Mouse (Mus musculus) stomach, embryonic 14.5 days (tissue): Measurements from ENCODE around the gene H1foo. TPM values are rescaled to one million over a fixed set of nuclear protein-coding genes. Genes with fewer than 3 reads are reported as not detected.

Experiments used
- ATAC-seq: fragments of 200-750 bp; cut with Nextera tagmentation; 2 replicates; pipeline ENCODE4 v1.8.0; 2017; ENCODE audit warnings: low read depth, moderate TSS enrichment; ENCODE audit not compliant: insufficient number of reproducible peaks, insufficient read depth, low FRiP score
- H3K27ac ChIP-seq: fragments of 300-500 bp; sonication (generic); 2 replicates; pipeline ENCODE4 v1.5.1; 2014; ENCODE audit warnings: mild to moderate bottlenecking, low read length, moderate library complexity, mixed read lengths
- H3K27me3 ChIP-seq: fragments of 300-500 bp; sonication (generic); 2 replicates; pipeline ENCODE4 v1.6.1; 2014; ENCODE audit warnings: low read length, control low read depth, mixed read lengths; ENCODE audit not compliant: control insufficient read depth, insufficient read depth
- H3K36me3 ChIP-seq: fragments of 300-500 bp; sonication (generic); 2 replicates; pipeline ENCODE4 v1.6.1; 2014; ENCODE audit warnings: mild to moderate bottlenecking, control low read depth, low read length, moderate library complexity, mixed read lengths; ENCODE audit not compliant: control insufficient read depth, insufficient read depth
- H3K4me1 ChIP-seq: fragments of 300-500 bp; sonication (generic); 2 replicates; pipeline ENCODE4 v1.6.1; 2014; ENCODE audit warnings: low read length, control low read depth, mixed read lengths; ENCODE audit not compliant: control insufficient read depth, insufficient read depth
- H3K4me2 ChIP-seq: fragments of 300-500 bp; sonication (generic); replicated peaks from 2 replicates; pipeline ENCODE4 v1.6.1; 2014; ENCODE audit warnings: low read depth, low read length, control low read depth
- H3K4me3 ChIP-seq: fragments of 300-500 bp; sonication (generic); 2 replicates; pipeline ENCODE4 v1.5.1; 2014; ENCODE audit warnings: low read depth, low read length, control low read depth
- H3K9ac ChIP-seq: fragments of 300-500 bp; sonication (generic); replicated peaks from 2 replicates; pipeline ENCODE4 v1.6.1; 2014; ENCODE audit warnings: low read depth, mild to moderate bottlenecking, control low read depth, low read length, moderate library complexity, mixed read lengths
- H3K9me3 ChIP-seq: fragments of 300-500 bp; sonication (generic); 2 replicates; pipeline ENCODE4 v1.6.1; 2016; ENCODE audit warnings: low read depth, low read length, control low read depth; ENCODE audit not compliant: control insufficient read depth
- WGBS: fragments of 180-500 bp; shearing (Covaris S2); extraction: QIAGEN DNeasy Blood & Tissue Kit; methylation state at CpG from one replicate; pipeline ENCODE4 v1.1.7; 2014; 5-methylcytosine and 5-hydroxymethylcytosine counted together
- polyA plus RNA-seq: library from polyadenylated mRNA; unstranded; fragments of >200 nt; fragmentation: Nextera tagmentation; extraction: Ambion mirVana; gene quantifications from 2 replicates; pipeline ENCODE4 v1.2.1, GENCODE M21; 2014

H1foo gene
- polyA plus RNA-seq, 1 experiment from 2014 or later, result not detected

DNA sequence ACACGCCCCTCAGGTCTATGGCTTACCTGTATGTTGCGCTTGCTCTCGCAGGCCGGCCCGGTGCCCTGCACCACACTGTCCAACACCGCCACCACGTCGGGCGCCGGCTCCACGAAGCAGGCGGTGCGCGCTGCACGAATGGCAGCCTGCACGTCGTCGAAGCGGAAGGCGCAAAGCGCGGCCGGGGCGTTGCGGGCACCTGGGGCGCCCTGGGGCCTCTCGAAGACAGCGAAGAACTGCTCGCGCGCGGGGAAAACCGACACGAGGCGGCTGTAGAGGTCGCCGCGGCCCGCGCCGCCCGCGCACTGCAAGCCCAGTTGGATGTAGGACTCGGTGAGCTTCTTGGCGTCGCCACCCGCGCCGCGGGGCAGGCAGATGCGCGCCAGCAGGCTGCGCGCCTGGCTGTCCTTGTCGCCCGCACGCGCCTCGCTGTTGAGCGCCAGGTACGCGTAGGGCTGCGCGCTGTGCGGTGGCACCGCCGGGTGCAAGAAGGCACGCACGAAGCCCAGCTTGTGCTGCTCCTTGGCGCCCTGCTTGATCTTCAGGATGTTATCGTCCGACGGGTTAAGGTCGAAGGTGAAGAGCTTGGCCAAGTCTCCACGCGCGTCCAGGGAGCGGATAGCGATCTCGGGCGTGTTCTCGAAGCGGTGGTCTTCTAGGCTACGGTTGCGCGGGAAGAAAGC, 48.9 kb downstream of the H1foo start:
- H3K4me2 ChIP-seq, result peak overlapping the region; percentile 88
- peak overlapping the region; percentile 63 for H3K9ac ChIP-seq
- peaks cover 8% of the 10 kb centered on the region; the same call in 1 of the 2 replicates for H3K27me3 ChIP-seq
- ATAC-seq, result no peak
- H3K4me3 ChIP-seq, result peak overlapping the region; percentile 66
- 2% methylated on average over 86 of the region's 86 CpGs for WGBS
- peak overlapping the region; percentile 74; the same call in 1 of the 2 replicates for H3K27ac ChIP-seq
- peaks cover 54% of the 10 kb centered on the region for H3K4me1 ChIP-seq
- H3K9me3 ChIP-seq, result no peaks in the 10 kb centered on the region
- no peaks in the 10 kb centered on the region for H3K36me3 ChIP-seq

DNA sequence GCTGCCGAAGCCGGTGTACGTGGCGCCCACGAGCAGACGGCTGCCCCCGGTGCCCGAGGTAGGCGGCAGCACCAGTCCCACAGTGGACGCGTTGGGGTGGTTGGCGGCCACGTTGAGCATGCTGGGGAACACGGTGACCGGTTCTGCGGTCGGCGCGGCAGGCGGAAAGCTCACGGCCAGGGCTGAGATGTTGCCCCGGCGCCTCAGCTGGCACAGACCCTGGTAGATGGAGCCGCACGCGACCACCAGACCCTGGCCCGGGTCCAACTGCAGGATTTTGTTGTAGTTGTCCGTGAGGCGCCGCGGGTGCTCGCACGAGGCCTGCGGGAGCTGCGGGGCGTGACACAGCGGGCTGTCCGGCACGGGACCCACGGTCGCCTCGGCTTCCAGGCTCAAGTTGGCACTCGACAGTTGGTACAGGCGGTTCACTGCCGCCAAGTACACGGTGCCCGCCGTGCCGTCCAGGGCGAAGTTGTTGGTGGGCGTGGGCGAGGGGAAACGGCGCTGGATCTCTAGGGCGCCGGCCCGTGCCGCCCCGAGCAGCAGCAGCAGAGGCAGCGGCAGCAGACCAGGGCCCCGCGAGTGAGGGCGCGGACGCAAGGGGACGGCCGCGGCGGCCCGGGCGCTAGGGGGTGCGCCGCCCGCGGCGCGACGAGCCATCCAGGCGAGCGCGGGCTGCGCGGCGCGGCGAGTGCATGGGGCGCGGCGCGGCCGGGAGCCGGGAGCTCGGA, 49.6 kb downstream of the H1foo start:
- WGBS, result under 1% methylated on average over 90 of the region's 93 CpGs
- no peak for ATAC-seq
- H3K36me3 ChIP-seq, result no peaks in the 10 kb centered on the region
- peak overlapping the region; percentile 74; the same call in 1 of the 2 replicates for H3K27ac ChIP-seq
- peaks cover 8% of the 10 kb centered on the region; the same call in 1 of the 2 replicates for H3K27me3 ChIP-seq
- no peaks in the 10 kb centered on the region for H3K9me3 ChIP-seq
- H3K4me1 ChIP-seq, result peaks cover 54% of the 10 kb centered on the region
- H3K9ac ChIP-seq, result peak overlapping the region; percentile 63
- peak overlapping the region; percentile 88 for H3K4me2 ChIP-seq
- peak overlapping the region; percentile 66 for H3K4me3 ChIP-seq

- Histone ChIP-seq H3K27ac (peak within 1 kb of the TSS; percentile 88), H3K9me3 (no peaks in the 10 kb centered on the region), H3K9ac (peak within 1 kb of the TSS; percentile 63), H3K36me3 (no peaks in the 10 kb centered on the region), H3K4me1 (peaks cover 54% of the 10 kb centered on the region), H3K4me3 (peak within 1 kb of the TSS; percentile 66), H3K4me2 (peak within 1 kb of the TSS; percentile 88), H3K27me3 (peaks cover 8% of the 10 kb centered on the region; the same call in 1 of the 2 replicates)
- peak; percentile 75 for ATAC-seq
- WGBS, result 1% methylated on average over 42 of the region's 51 CpGs
These were observed 50.3 kb downstream of the H1foo start, which contains the start of gene Plxnd1 for GRCm38 (mm10) chr6:115994877-115995520. TSS of gene Plxnd1 (minus strand) at chr6:115995005.

- peak overlapping the region; percentile 88; the same call in 1 of the 2 replicates for H3K4me2 ChIP-seq
- H3K27me3 ChIP-seq, result peaks cover 8% of the 10 kb centered on the region; the same call in 1 of the 2 replicates
- ATAC-seq, result no peak
- H3K36me3 ChIP-seq, result no peaks in the 10 kb centered on the region
- H3K9ac ChIP-seq, result no peak overlapping the region
- H3K27ac ChIP-seq, result peak overlapping the region; percentile 88
- H3K9me3 ChIP-seq, result no peaks in the 10 kb centered on the region
- peaks cover 54% of the 10 kb centered on the region for H3K4me1 ChIP-seq
- WGBS, result 46% methylated on average over 4 of the region's 4 CpGs
- peak overlapping the region; percentile 66; the same call in 1 of the 2 replicates for H3K4me3 ChIP-seq
These were observed 50.8 kb downstream of the H1foo start for GRCm38 (mm10) chr6:115995531-115995941.

DNA sequence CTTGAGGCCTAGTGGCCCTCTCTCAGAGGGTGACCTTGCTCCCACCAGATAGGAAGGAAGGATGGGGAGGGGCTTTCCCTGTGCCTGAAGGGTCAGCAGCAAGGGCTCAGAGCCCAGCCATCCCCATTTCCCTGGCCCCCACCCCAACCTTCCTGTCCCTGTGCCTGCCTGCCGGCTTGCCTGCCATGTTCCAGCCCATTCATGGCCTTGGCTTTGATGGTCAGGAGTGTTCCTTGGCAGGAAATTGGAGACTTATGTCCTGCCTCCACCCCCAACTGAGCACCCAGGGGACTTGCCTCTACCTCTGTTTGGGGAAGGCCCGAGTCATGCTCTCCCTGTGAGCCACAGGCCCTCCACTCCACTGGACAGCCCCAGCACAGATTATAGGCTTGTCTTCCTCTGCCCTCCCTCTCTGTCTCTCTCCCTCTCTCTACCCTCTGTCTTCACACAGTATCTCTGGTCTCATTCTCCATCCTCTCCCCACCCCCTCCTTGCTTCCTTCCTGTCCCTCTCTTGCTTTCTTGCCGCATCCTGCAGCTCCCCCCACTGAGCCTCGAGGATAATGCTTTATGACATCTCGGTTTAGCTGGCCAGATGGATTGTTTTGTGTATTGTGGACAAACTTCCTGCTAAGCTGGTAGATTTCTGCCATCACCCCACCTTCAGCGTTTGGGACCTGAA, 51.6 kb downstream of the H1foo start:
- peaks cover 8% of the 10 kb centered on the region; the same call in 1 of the 2 replicates for H3K27me3 ChIP-seq
- no peak overlapping the region for H3K4me3 ChIP-seq
- no peak for ATAC-seq
- peak overlapping the region; percentile 88; the same call in 1 of the 2 replicates for H3K27ac ChIP-seq
- H3K9me3 ChIP-seq, result no peaks in the 10 kb centered on the region
- H3K9ac ChIP-seq, result no peak overlapping the region
- 31% methylated on average over 6 of the region's 6 CpGs for WGBS
- H3K36me3 ChIP-seq, result no peaks in the 10 kb centered on the region
- H3K4me2 ChIP-seq, result no peak overlapping the region
- H3K4me1 ChIP-seq, result peaks cover 46% of the 10 kb centered on the region

GRCm38 (mm10) chr6:115997726-115998311, 53.1 kb downstream of the H1foo start:
- no peak overlapping the region; the same call in none of the 2 replicates for H3K27ac ChIP-seq
- no peaks in the 10 kb centered on the region for H3K9me3 ChIP-seq
- no peak overlapping the region for H3K9ac ChIP-seq
- H3K4me3 ChIP-seq, result no peak overlapping the region
- H3K36me3 ChIP-seq, result no peaks in the 10 kb centered on the region
- WGBS, result 13% methylated on average over 3 of the region's 3 CpGs
- 0 out of 2 replicates have a peak, but pooled peaks have one; percentile 5 for ATAC-seq
- H3K4me2 ChIP-seq, result no peak overlapping the region
- H3K27me3 ChIP-seq, result peaks cover 5% of the 10 kb centered on the region; the same call in 1 of the 2 replicates
- H3K4me1 ChIP-seq, result peaks cover 40% of the 10 kb centered on the region

- no peak overlapping the region for H3K9ac ChIP-seq
- 79% methylated on average over 7 of the region's 7 CpGs for WGBS
- H3K4me3 ChIP-seq, result no peak overlapping the region
- ATAC-seq, result no peak
- H3K4me2 ChIP-seq, result no peak overlapping the region
- H3K27ac ChIP-seq, result 0 out of 2 replicates have a peak overlapping the region, but pooled peaks have one; percentile 2
- H3K27me3 ChIP-seq, result no peaks in the 10 kb centered on the region
- H3K36me3 ChIP-seq, result no peaks in the 10 kb centered on the region
- peaks cover 31% of the 10 kb centered on the region for H3K4me1 ChIP-seq
- H3K9me3 ChIP-seq, result no peaks in the 10 kb centered on the region
These were observed 54.0 kb downstream of the H1foo start for GRCm38 (mm10) chr6:115998758-115999157.
